Mouse (Mus musculus) heart, adult 2 months (tissue): Measurements from ENCODE around the gene Ktn1.

Source experiments
- CTCF ChIP-seq: fragments of 200-600 bp; IDR thresholded peaks from 2 replicates; pipeline ENCODE4 v1.8.1; 2022; ENCODE audit warnings: antibody characterized with exemption, mild to moderate bottlenecking, moderate library complexity
- POLR2A ChIP-seq: fragments of 200-500 bp; IDR thresholded peaks from 2 replicates; pipeline ENCODE4 v1.6.1; 2011; ENCODE audit warnings: mild to moderate bottlenecking, low read depth, low read length, control low read depth; ENCODE audit not compliant: insufficient read depth

GRCm38 (mm10) chr14:47648218-47648617, at the start of gene Ktn1:
- TF ChIP-seq CTCF (no peak), POLR2A (no peak)
